Mouse (Mus musculus): ENCODE measurements at regions not wholly inside any gene's neighbourhood (a gene's known extent, or its start where the extent isn't known, plus 50 kb on each side); places are given as distances from the start of the nearest gene placed in this dataset.

- Histone ChIP-seq H3K4me3 (ENCODE audit: low read depth, low read length) (peak overlapping the region; percentile 47), H3K27ac (replicated peaks; ENCODE audit: low read depth, low read length) (no peak overlapping the region), H3K36me3 (ENCODE audit: control insufficient read depth, insufficient read depth, low read length) (no peaks in the 10 kb centered on the region), H3K4me1 (ENCODE audit: control insufficient read depth, insufficient read depth, low read length) (no peaks in the 10 kb centered on the region), H3K9ac (ENCODE audit: low read depth, low read length) (peak overlapping the region; percentile 60), H3K4me2 (ENCODE audit: low read depth, low read length) (peak overlapping the region; percentile 87), H3K27me3 (replicated peaks; ENCODE audit: control insufficient read depth, insufficient read depth, low read length) (peaks cover 15% of the 10 kb centered on the region), H3K9me3 (ENCODE audit: control insufficient read depth, low read length) (no peaks in the 10 kb centered on the region)
- WGBS, result 6% methylated on average over 21 of the region's 59 CpGs
- peak; percentile 44 for DNase-seq (ENCODE audit: low spot score)
- ATAC-seq (ENCODE audit: low read depth), result peak; percentile 12; the same call in 1 of the 2 replicates
Observed at GRCm38 (mm10) chr3:143100810-143101645, 219.2 kb upstream of the Pkn2 start.

- Histone ChIP-seq H3K36me3 (ENCODE audit: control insufficient read depth, insufficient read depth, low read length) (no peaks in the 10 kb centered on the region), H3K27ac (replicated peaks; ENCODE audit: low read depth, low read length) (no peak overlapping the region), H3K9ac (ENCODE audit: low read depth, low read length) (no peak overlapping the region), H3K27me3 (replicated peaks; ENCODE audit: control insufficient read depth, insufficient read depth, low read length) (peaks cover 15% of the 10 kb centered on the region), H3K4me3 (ENCODE audit: low read depth, low read length) (peak overlapping the region; percentile 47), H3K9me3 (ENCODE audit: control insufficient read depth, low read length) (no peaks in the 10 kb centered on the region), H3K4me1 (ENCODE audit: control insufficient read depth, insufficient read depth, low read length) (no peaks in the 10 kb centered on the region), H3K4me2 (ENCODE audit: low read depth, low read length) (peak overlapping the region; percentile 87; the same call in 1 of the 2 replicates)
- ATAC-seq (ENCODE audit: low read depth) (no peak), DNase-seq (ENCODE audit: low spot score) (no peak)
- 62% methylated on average over 7 of the region's 7 CpGs for WGBS
Observed at GRCm38 (mm10) chr3:143100203-143100602, 218.4 kb upstream of the Pkn2 start.

GRCm38 (mm10) chr3:143092206-143092605 lies 210.4 kb upstream of the Pkn2 start:
- WGBS, result 31% methylated on average over 4 of the region's 4 CpGs
- peak; percentile 27 for DNase-seq (ENCODE audit: low spot score)
- no peaks in the 10 kb centered on the region for H3K27me3 ChIP-seq (replicated peaks; ENCODE audit: control insufficient read depth, insufficient read depth, low read length)

GRCm38 (mm10) chr3:143090886-143091285 lies 209.1 kb upstream of the Pkn2 start:
- no peak; the same call in 1 of the 2 replicates for ATAC-seq (ENCODE audit: low read depth)
- peak; percentile 25 for DNase-seq (ENCODE audit: low spot score)
- no peak overlapping the region for H3K27ac ChIP-seq (replicated peaks; ENCODE audit: low read depth, low read length)
- no peak overlapping the region for H3K4me2 ChIP-seq (ENCODE audit: low read depth, low read length)
- H3K27me3 ChIP-seq (replicated peaks; ENCODE audit: control insufficient read depth, insufficient read depth, low read length), result no peaks in the 10 kb centered on the region
- H3K9me3 ChIP-seq (ENCODE audit: control insufficient read depth, low read length), result no peaks in the 10 kb centered on the region
- H3K36me3 ChIP-seq (ENCODE audit: control insufficient read depth, insufficient read depth, low read length), result no peaks in the 10 kb centered on the region
- H3K4me3 ChIP-seq (ENCODE audit: low read depth, low read length), result no peak overlapping the region
- H3K9ac ChIP-seq (ENCODE audit: low read depth, low read length), result no peak overlapping the region
- H3K4me1 ChIP-seq (ENCODE audit: control insufficient read depth, insufficient read depth, low read length), result peaks cover 16% of the 10 kb centered on the region; the same call in 1 of the 2 replicates
- 44% methylated on average over 9 of the region's 9 CpGs for WGBS

More at GRCm38 (mm10) chr3:143092206-143092605, 210.4 kb upstream of the Pkn2 start:
- Histone ChIP-seq H3K9me3 (ENCODE audit: control insufficient read depth, low read length) (no peaks in the 10 kb centered on the region), H3K4me3 (ENCODE audit: low read depth, low read length) (no peak overlapping the region), H3K4me2 (ENCODE audit: low read depth, low read length) (no peak overlapping the region), H3K27ac (replicated peaks; ENCODE audit: low read depth, low read length) (no peak overlapping the region), H3K9ac (ENCODE audit: low read depth, low read length) (no peak overlapping the region), H3K36me3 (ENCODE audit: control insufficient read depth, insufficient read depth, low read length) (no peaks in the 10 kb centered on the region), H3K4me1 (ENCODE audit: control insufficient read depth, insufficient read depth, low read length) (peaks cover 16% of the 10 kb centered on the region; the same call in 1 of the 2 replicates)
- no peak for ATAC-seq (ENCODE audit: low read depth)

- H3K27ac ChIP-seq (replicated peaks; ENCODE audit: low read depth, low read length), result no peak overlapping the region
- WGBS, result 72% methylated on average over 3 of the region's 3 CpGs
Observed at GRCm38 (mm10) chr3:143090316-143090715, 208.5 kb upstream of the Pkn2 start.

GRCm38 (mm10) chr3:143087786-143088185 lies 206.0 kb upstream of the Pkn2 start:
- Histone ChIP-seq H3K36me3 (ENCODE audit: control insufficient read depth, insufficient read depth, low read length) (no peaks in the 10 kb centered on the region), H3K9ac (ENCODE audit: low read depth, low read length) (no peak overlapping the region), H3K4me1 (ENCODE audit: control insufficient read depth, insufficient read depth, low read length) (peaks cover 12% of the 10 kb centered on the region; the same call in 1 of the 2 replicates), H3K9me3 (ENCODE audit: control insufficient read depth, low read length) (no peaks in the 10 kb centered on the region), H3K4me2 (ENCODE audit: low read depth, low read length) (no peak overlapping the region), H3K27ac (replicated peaks; ENCODE audit: low read depth, low read length) (no peak overlapping the region), H3K4me3 (ENCODE audit: low read depth, low read length) (no peak overlapping the region), H3K27me3 (replicated peaks; ENCODE audit: control insufficient read depth, insufficient read depth, low read length) (no peaks in the 10 kb centered on the region)
- 60% methylated on average over 3 of the region's 3 CpGs for WGBS
- DNase-seq (ENCODE audit: low spot score), result no peak
- ATAC-seq (ENCODE audit: low read depth), result no peak

More at GRCm38 (mm10) chr3:143090316-143090715, 208.5 kb upstream of the Pkn2 start:
- no peak overlapping the region for H3K4me2 ChIP-seq (ENCODE audit: low read depth, low read length)
- peaks cover 16% of the 10 kb centered on the region; the same call in 1 of the 2 replicates for H3K4me1 ChIP-seq (ENCODE audit: control insufficient read depth, insufficient read depth, low read length)
- no peak overlapping the region for H3K4me3 ChIP-seq (ENCODE audit: low read depth, low read length)
- ATAC-seq (ENCODE audit: low read depth), result no peak
- no peak overlapping the region for H3K9ac ChIP-seq (ENCODE audit: low read depth, low read length)
- no peaks in the 10 kb centered on the region for H3K27me3 ChIP-seq (replicated peaks; ENCODE audit: control insufficient read depth, insufficient read depth, low read length)
- DNase-seq (ENCODE audit: low spot score), result no peak
- no peaks in the 10 kb centered on the region for H3K9me3 ChIP-seq (ENCODE audit: control insufficient read depth, low read length)
- no peaks in the 10 kb centered on the region for H3K36me3 ChIP-seq (ENCODE audit: control insufficient read depth, insufficient read depth, low read length)

GRCm38 (mm10) chr3:143078310-143078709 lies 196.5 kb upstream of the Pkn2 start:
- 89% methylated on average over 7 of the region's 7 CpGs for WGBS
- Histone ChIP-seq H3K27ac (replicated peaks; ENCODE audit: low read depth, low read length) (no peak overlapping the region), H3K36me3 (ENCODE audit: control insufficient read depth, insufficient read depth, low read length) (no peaks in the 10 kb centered on the region), H3K4me3 (ENCODE audit: low read depth, low read length) (no peak overlapping the region), H3K4me1 (ENCODE audit: control insufficient read depth, insufficient read depth, low read length) (no peaks in the 10 kb centered on the region), H3K9me3 (ENCODE audit: control insufficient read depth, low read length) (no peaks in the 10 kb centered on the region), H3K9ac (ENCODE audit: low read depth, low read length) (no peak overlapping the region), H3K27me3 (replicated peaks; ENCODE audit: control insufficient read depth, insufficient read depth, low read length) (no peaks in the 10 kb centered on the region), H3K4me2 (ENCODE audit: low read depth, low read length) (no peak overlapping the region)
- no peak for DNase-seq (ENCODE audit: low spot score)
- no peak for ATAC-seq (ENCODE audit: low read depth)

GRCm38 (mm10) chr3:143071839-143072373 lies 190.1 kb upstream of the Pkn2 start:
- Histone ChIP-seq H3K4me2 (ENCODE audit: low read depth, low read length) (no peak overlapping the region), H3K27ac (replicated peaks; ENCODE audit: low read depth, low read length) (no peak overlapping the region), H3K9me3 (ENCODE audit: control insufficient read depth, low read length) (no peaks in the 10 kb centered on the region), H3K36me3 (ENCODE audit: control insufficient read depth, insufficient read depth, low read length) (no peaks in the 10 kb centered on the region), H3K4me3 (ENCODE audit: low read depth, low read length) (no peak overlapping the region), H3K9ac (ENCODE audit: low read depth, low read length) (no peak overlapping the region), H3K4me1 (ENCODE audit: control insufficient read depth, insufficient read depth, low read length) (no peaks in the 10 kb centered on the region), H3K27me3 (replicated peaks; ENCODE audit: control insufficient read depth, insufficient read depth, low read length) (no peaks in the 10 kb centered on the region)
- WGBS, result 60% methylated on average over 4 of the region's 4 CpGs
- DNase-seq (ENCODE audit: low spot score) (peak; percentile 22), ATAC-seq (ENCODE audit: low read depth) (no peak)

Measured in embryonic facial prominence, embryonic 14.5 days (tissue).